Mouse (Mus musculus) frontal cortex, adult 2 months (tissue): ENCODE results near the gene Akap9. TPM values are rescaled to one million over a fixed set of nuclear protein-coding genes. Genes with fewer than 3 reads are reported as not detected.
A peak's percentile ranks its signal among the peaks of the same experiment; 100 is the strongest.
"Not testable (repeated sequence)": the region's sequence is repeated elsewhere in the genome, so short reads cannot be mapped to it uniquely, and the experiment has no call there.

Experiments used
- DNase-seq, 2 experiments: peaks; one replicate each; pipeline ENCODE4 v3.0.0; 2022; ENCODE audit warnings: low spot score in 1 of 2; ENCODE audit errors: extremely low spot score in 1 of 2
- polyA plus RNA-seq: library from polyadenylated mRNA; depleted of rRNA; stranded (reverse); fragments of >200 nt; gene quantifications from 2 replicates; pipeline ENCODE4 v1.2.3, GENCODE M21; 2012

The Akap9 gene
- polyA plus RNA-seq, 1 experiment: 29.8 TPM

- no peak for DNase-seq
These were observed 104.0 kb downstream of the Akap9 start for GRCm38 (mm10) chr5:4031846-4032245.

GRCm38 (mm10) chr5:4036686-4037085 lies 108.8 kb downstream of the Akap9 start:
- no peak for DNase-seq

- DNase-seq: no peak
These were observed 111.5 kb downstream of the Akap9 start for GRCm38 (mm10) chr5:4039351-4039750.

- no peak for DNase-seq
These were observed 112.5 kb downstream of the Akap9 start for GRCm38 (mm10) chr5:4040372-4040771.

GRCm38 (mm10) chr5:4040922-4041321 lies 113.1 kb downstream of the Akap9 start:
- no peak for DNase-seq

GRCm38 (mm10) chr5:4060313-4060712 lies 132.5 kb downstream of the Akap9 start:
- DNase-seq: no peak

- no peak for DNase-seq
These were observed 138.7 kb downstream of the Akap9 start for GRCm38 (mm10) chr5:4066476-4067115.

GRCm38 (mm10) chr5:4067203-4067602 lies 139.3 kb downstream of the Akap9 start:
- DNase-seq: no peak

GRCm38 (mm10) chr5:4079086-4079485 lies 151.2 kb downstream of the Akap9 start:
- no peak for DNase-seq

GRCm38 (mm10) chr5:4080861-4081260 lies 153.0 kb downstream of the Akap9 start:
- DNase-seq: no peak

GRCm38 (mm10) chr5:4081513-4081912 lies 153.7 kb downstream of the Akap9 start:
- DNase-seq: no peak

- no peak for DNase-seq
These were observed 157.1 kb downstream of the Akap9 start for GRCm38 (mm10) chr5:4084948-4085347.

- DNase-seq: no peak
These were observed 158.5 kb downstream of the Akap9 start for GRCm38 (mm10) chr5:4086309-4086708.

GRCm38 (mm10) chr5:4088190-4088589 lies 160.3 kb downstream of the Akap9 start:
- DNase-seq: no peak

- no peak for DNase-seq
These were observed 166.6 kb downstream of the Akap9 start for GRCm38 (mm10) chr5:4094471-4094870.

- no peak for DNase-seq
These were observed 173.2 kb downstream of the Akap9 start for GRCm38 (mm10) chr5:4101031-4101430.

- no peak for DNase-seq
These were observed 173.9 kb downstream of the Akap9 start for GRCm38 (mm10) chr5:4101770-4102169.

GRCm38 (mm10) chr5:4103626-4104340 lies 175.9 kb downstream of the Akap9 start:
- DNase-seq: peak in 1 of 2 experiments; percentile 23

- DNase-seq: peak; percentile 86 to 90
These were observed 176.6 kb downstream of the Akap9 start, which contains the start of gene Cyp51 for GRCm38 (mm10) chr5:4104341-4105040. Gene Cyp51 (minus strand): TSS chr5:4104746.

- no peak for DNase-seq
These were observed 177.9 kb downstream of the Akap9 start for GRCm38 (mm10) chr5:4105651-4106186.

- not testable (repeated sequence) for DNase-seq
These were observed 179.2 kb downstream of the Akap9 start for GRCm38 (mm10) chr5:4107056-4107455.
